8 mouse cellular contexts compared by ENCODE assay signal in genomic region chr17:3246665-3247370, GRCm38 (mm10).
DNase-seq lines count a peak whose midpoint lies in the region; ATAC-seq and TF ChIP-seq lines count a peak whose summit lies in the region.

No protein-coding gene starts in this region.

- peaks cover 45% of the 10 kb centered on the region for H3K4me1 ChIP-seq in forebrain, embryonic 12.5 days
- H3K4me1 ChIP-seq in forebrain, embryonic 11.5 days (replicated peaks; ENCODE audit: control insufficient read depth, insufficient read depth, low read length) = peaks cover 7% of the 10 kb centered on the region; the same call in 1 of the 2 replicates
- peaks cover 57% of the 10 kb centered on the region for H3K4me1 ChIP-seq in hindbrain, embryonic 14.5 days (replicated peaks; ENCODE audit: control insufficient read depth, insufficient read depth, low read length)
- peaks cover 31% of the 10 kb centered on the region for H3K4me1 ChIP-seq in midbrain, embryonic 10.5 days

- no peak for TF ChIP-seq CTCF in Patski (IDR thresholded peaks at IDR 0.05)

- no peak overlapping the region for H3K4me3 ChIP-seq in forebrain, embryonic 12.5 days (replicated peaks)
- H3K4me3 ChIP-seq in forebrain, embryonic 11.5 days (ENCODE audit: low read depth, low read length) = no peak overlapping the region
- H3K4me3 ChIP-seq in hindbrain, embryonic 14.5 days (replicated peaks; ENCODE audit: low read length) = no peak overlapping the region
- no peak overlapping the region for H3K4me3 ChIP-seq in midbrain, embryonic 10.5 days

- H3K27me3 ChIP-seq in forebrain, embryonic 12.5 days = no peaks in the 10 kb centered on the region
- H3K27me3 ChIP-seq in forebrain, embryonic 11.5 days (ENCODE audit: control insufficient read depth, insufficient read depth, low read length) = no peaks in the 10 kb centered on the region
- no peaks in the 10 kb centered on the region for H3K27me3 ChIP-seq in Patski
- H3K27me3 ChIP-seq in hindbrain, embryonic 14.5 days (ENCODE audit: control insufficient read depth, insufficient read depth, low read length) = no peaks in the 10 kb centered on the region
- H3K27me3 ChIP-seq in midbrain, embryonic 10.5 days (ENCODE audit: low read depth, poor library complexity, severe bottlenecking) = no peaks in the 10 kb centered on the region

- no peak for DNase-seq in forebrain, embryonic 11.5 days (ENCODE audit: low spot score)
- no peak for DNase-seq in Patski (ENCODE audit: low read depth, low spot score)
- DNase-seq in hindbrain, embryonic 14.5 days (ENCODE audit: low spot score) = peak; percentile 45
- no peak for DNase-seq in midbrain, embryonic 10.5 days (ENCODE audit: low spot score)
- DNase-seq in thymus, postnatal 25 days = no peak
- DNase-seq in spleen, adult 18-20 months = no peak
- DNase-seq in gastrocnemius, adult 18-20 months (ENCODE audit: low spot score) = no peak

- no peak overlapping the region for H3K4me2 ChIP-seq in forebrain, embryonic 12.5 days
- no peak overlapping the region for H3K4me2 ChIP-seq in forebrain, embryonic 11.5 days (ENCODE audit: low read depth, low read length, severe bottlenecking)
- no peak overlapping the region for H3K4me2 ChIP-seq in hindbrain, embryonic 14.5 days (replicated peaks)

- no peak overlapping the region for H3K9ac ChIP-seq in forebrain, embryonic 12.5 days
- no peak overlapping the region for H3K9ac ChIP-seq in forebrain, embryonic 11.5 days (ENCODE audit: low read length)
- no peak overlapping the region for H3K9ac ChIP-seq in hindbrain, embryonic 14.5 days

- peak; percentile 56; the same call in 1 of the 2 replicates for ATAC-seq in forebrain, embryonic 12.5 days (ENCODE audit: low FRiP score)
- no peak for ATAC-seq in forebrain, embryonic 11.5 days (replicated peaks; ENCODE audit: low FRiP score)
- peak; percentile 26 for ATAC-seq in Patski
- ATAC-seq in hindbrain, embryonic 14.5 days (ENCODE audit: low FRiP score) = peak; percentile 81

- H3K9me3 ChIP-seq in forebrain, embryonic 12.5 days = no peaks in the 10 kb centered on the region
- H3K9me3 ChIP-seq in forebrain, embryonic 11.5 days (ENCODE audit: control insufficient read depth, low read length) = no peaks in the 10 kb centered on the region
- H3K9me3 ChIP-seq in hindbrain, embryonic 14.5 days (ENCODE audit: control insufficient read depth, low read length) = no peaks in the 10 kb centered on the region
- no peaks in the 10 kb centered on the region for H3K9me3 ChIP-seq in midbrain, embryonic 10.5 days (replicated peaks)

- H3K27ac ChIP-seq in forebrain, embryonic 12.5 days = peak overlapping the region; percentile 32; the same call in 1 of the 2 replicates
- no peak overlapping the region for H3K27ac ChIP-seq in forebrain, embryonic 11.5 days (ENCODE audit: low read depth, low read length)
- peak overlapping the region; percentile 59 for H3K27ac ChIP-seq in hindbrain, embryonic 14.5 days
- H3K27ac ChIP-seq in midbrain, embryonic 10.5 days (replicated peaks) = peak overlapping the region; percentile 63

- CTCF ChIA-PET in Patski (lab: Charles Lee) = interaction anchor here (0.9 to 2.5 kb wide), 3 partner anchors 10 to 192 kb away, joined by 3 to 8 read pairs (median 4); no protein-coding TSS in a partner anchor

- in situ Hi-C loops in Patski (cut with MboI; ENCODE audit: low pct_unique_long_range_greater_than_20kb) = no loop called here

- POLR2A ChIA-PET in Patski (lab: Charles Lee) = no interaction called here

- WGBS in forebrain, embryonic 12.5 days = 57% methylated on average over 7 of the region's 7 CpGs
- 68% methylated on average over 7 of the region's 7 CpGs for WGBS in forebrain, embryonic 11.5 days
- WGBS in hindbrain, embryonic 14.5 days = 23% methylated on average over 7 of the region's 7 CpGs
- 67% methylated on average over 7 of the region's 7 CpGs for WGBS in midbrain, embryonic 10.5 days

- H3K36me3 ChIP-seq in forebrain, embryonic 12.5 days (replicated peaks) = peaks cover 7% of the 10 kb centered on the region
- no peaks in the 10 kb centered on the region for H3K36me3 ChIP-seq in forebrain, embryonic 11.5 days (ENCODE audit: control insufficient read depth, insufficient read depth, low read length)
- H3K36me3 ChIP-seq in hindbrain, embryonic 14.5 days (replicated peaks; ENCODE audit: control insufficient read depth, insufficient read depth) = 0 out of 2 replicates have a peak, but pooled peaks cover 3% of the 10 kb centered on the region
- peaks cover 10% of the 10 kb centered on the region for H3K36me3 ChIP-seq in midbrain, embryonic 10.5 days
